Mouse (Mus musculus) heart, embryonic 11.5 days (tissue): ENCODE data around the gene Sirt7. TPM values are rescaled to one million over a fixed set of nuclear protein-coding genes. Genes with fewer than 3 reads are reported as not detected.

Source experiments
- ATAC-seq: fragments of 200-750 bp; cut with Nextera tagmentation; replicated peaks from 2 replicates; pipeline ENCODE4 v1.8.0; 2017; ENCODE audit warnings: moderate library complexity; ENCODE audit not compliant: insufficient number of reproducible peaks, low FRiP score, low TSS enrichment
- H3K27ac ChIP-seq: fragments of 300-500 bp; sonication (generic); 2 replicates; pipeline ENCODE4 v1.5.1; 2014; ENCODE audit warnings: mild to moderate bottlenecking, low read depth, low read length
- H3K27me3 ChIP-seq: fragments of 300-500 bp; sonication (generic); 2 replicates; pipeline ENCODE4 v1.6.1; 2014; ENCODE audit warnings: mild to moderate bottlenecking, low read length, mixed read lengths; ENCODE audit not compliant: control insufficient read depth, insufficient read depth
- H3K36me3 ChIP-seq: fragments of 300-500 bp; sonication (generic); 2 replicates; pipeline ENCODE4 v1.6.1; 2014; ENCODE audit warnings: mild to moderate bottlenecking, low read length, moderate library complexity, mixed read lengths; ENCODE audit not compliant: control insufficient read depth, insufficient read depth
- H3K4me1 ChIP-seq: fragments of 300-500 bp; sonication (generic); 2 replicates; pipeline ENCODE4 v1.6.1; 2014; ENCODE audit warnings: low read length; ENCODE audit not compliant: control insufficient read depth, insufficient read depth
- H3K4me2 ChIP-seq: fragments of 300-500 bp; sonication (generic); 2 replicates; pipeline ENCODE4 v1.6.1; 2014; ENCODE audit warnings: mild to moderate bottlenecking, moderate library complexity
- H3K4me3 ChIP-seq: fragments of 300-500 bp; sonication (generic); 2 replicates; pipeline ENCODE4 v1.5.1; 2014; ENCODE audit warnings: low read depth, low read length
- H3K9ac ChIP-seq: fragments of 300-500 bp; sonication (generic); 2 replicates; pipeline ENCODE4 v1.6.1; 2014; ENCODE audit warnings: mild to moderate bottlenecking, low read depth, low read length, moderate library complexity
- H3K9me3 ChIP-seq: fragments of 300-500 bp; sonication (generic); replicated peaks from 2 replicates; pipeline ENCODE4 v1.6.1; 2016; ENCODE audit warnings: low read length; ENCODE audit not compliant: control insufficient read depth
- WGBS: fragments of 180-500 bp; shearing (Covaris S2); extraction: QIAGEN DNeasy Blood & Tissue Kit; methylation state at CpG from one replicate; pipeline ENCODE4 v1.1.7; 2014; ENCODE audit not compliant: insufficient replicate concordance; 5-methylcytosine and 5-hydroxymethylcytosine counted together
- polyA plus RNA-seq: library from polyadenylated mRNA; unstranded; fragments of >200 nt; fragmentation: Nextera tagmentation; extraction: Ambion mirVana; gene quantifications from 2 replicates; pipeline ENCODE4 v1.2.1, GENCODE M21; 2014

Gene Sirt7
- 18.8 and 22.5 TPM in 2 replicates for polyA plus RNA-seq

DNA sequence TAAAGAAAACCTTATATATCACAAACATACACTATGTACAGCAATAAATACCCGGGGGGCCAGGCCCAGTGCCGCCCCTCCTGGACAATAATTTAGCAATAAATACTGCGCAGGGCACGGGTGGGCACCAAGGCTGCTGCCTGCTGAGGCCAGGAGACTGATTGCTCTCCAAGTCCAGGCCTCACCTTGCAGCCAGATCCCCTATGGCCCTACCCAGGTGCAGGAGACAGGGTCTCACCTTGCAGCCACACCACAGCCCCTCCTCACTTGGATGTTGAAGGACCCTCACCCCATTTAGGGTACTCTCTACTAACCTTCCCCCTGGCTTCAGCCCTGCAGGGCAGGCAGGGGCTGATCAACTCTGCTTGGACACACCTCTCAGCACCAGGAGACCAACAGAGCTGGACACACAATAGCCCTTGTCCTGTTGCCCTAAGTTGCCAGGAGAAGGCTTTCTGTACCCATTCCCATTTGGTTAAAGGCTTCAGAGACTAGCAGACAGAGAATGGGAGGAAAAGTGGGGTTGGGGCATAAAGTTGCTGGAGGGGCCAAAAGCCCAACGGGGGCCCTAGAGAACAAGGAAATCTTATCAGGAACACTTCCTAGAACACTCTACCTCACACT lies at the start of gene Sirt7:
Gene Sirt7 (minus strand): TSS at position 89 of the 624 bp plus-strand sequence.
- Histone ChIP-seq H3K27ac (peak within 1 kb of the TSS; percentile 84), H3K4me1 (peaks cover 29% of the 10 kb centered on the region), H3K36me3 (peaks cover 15% of the 10 kb centered on the region; the same call in 1 of the 2 replicates), H3K4me2 (peak within 1 kb of the TSS; percentile 94), H3K27me3 (no peaks in the 10 kb centered on the region), H3K4me3 (peak within 1 kb of the TSS; percentile 99), H3K9ac (peak within 1 kb of the TSS; percentile 86), H3K9me3 (no peaks in the 10 kb centered on the region)
- 24% methylated on average over 5 of the region's 5 CpGs for WGBS
- ATAC-seq: peak; percentile 7; the same call in 1 of the 2 replicates

DNA sequence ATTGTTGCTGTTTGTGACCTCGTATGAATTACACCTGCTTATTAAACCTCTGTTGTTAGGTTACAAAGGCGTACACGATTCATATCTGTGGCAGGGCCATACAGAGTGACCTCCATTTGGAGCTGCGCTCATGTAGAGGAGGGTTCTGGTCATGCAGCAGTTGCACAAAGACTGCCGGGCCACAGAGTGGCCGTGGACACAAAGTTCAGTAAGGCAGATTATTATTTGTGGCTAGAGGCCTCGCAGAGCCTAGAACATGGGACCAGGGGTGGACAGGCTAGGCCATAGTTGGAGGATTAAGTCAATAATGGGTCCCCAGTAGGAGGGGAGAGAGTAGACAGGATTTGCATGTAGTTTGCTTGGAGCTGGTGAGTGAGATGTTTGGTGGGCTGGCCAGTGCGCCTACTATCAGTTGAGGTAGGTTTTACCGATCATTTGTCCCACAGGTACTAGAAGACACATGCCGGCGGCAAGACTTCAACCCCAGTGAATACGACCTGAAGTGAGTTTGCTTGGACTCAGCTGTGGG lies 48.6 kb upstream of the Sirt7 start:
- H3K9me3 ChIP-seq: no peaks in the 10 kb centered on the region
- peak overlapping the region; percentile 89 for H3K27ac ChIP-seq
- H3K4me2 ChIP-seq: peak overlapping the region; percentile 86
- no peaks in the 10 kb centered on the region for H3K27me3 ChIP-seq
- H3K9ac ChIP-seq: peak overlapping the region; percentile 90
- 36% methylated on average over 12 of the region's 12 CpGs for WGBS
- H3K4me3 ChIP-seq: peak overlapping the region; percentile 74
- peaks cover 3% of the 10 kb centered on the region; the same call in 1 of the 2 replicates for H3K36me3 ChIP-seq
- no peak for ATAC-seq
- peaks cover 8% of the 10 kb centered on the region for H3K4me1 ChIP-seq

- Histone ChIP-seq H3K9ac (peak within 1 kb of the TSS; percentile 90), H3K27me3 (no peaks in the 10 kb centered on the region), H3K27ac (peak within 1 kb of the TSS; percentile 89), H3K36me3 (no peaks in the 10 kb centered on the region), H3K4me2 (peak within 1 kb of the TSS; percentile 86), H3K9me3 (no peaks in the 10 kb centered on the region), H3K4me1 (peaks cover 8% of the 10 kb centered on the region), H3K4me3 (peak within 1 kb of the TSS; percentile 74)
- 2% methylated on average over 75 of the region's 83 CpGs for WGBS
- peak; percentile 97 for ATAC-seq
These were observed 47.9 kb upstream of the Sirt7 start, which contains the start of gene Aspscr1 for GRCm38 (mm10) chr11:120672687-120673593. Gene Aspscr1 (plus strand): TSS chr11:120672973.

DNA sequence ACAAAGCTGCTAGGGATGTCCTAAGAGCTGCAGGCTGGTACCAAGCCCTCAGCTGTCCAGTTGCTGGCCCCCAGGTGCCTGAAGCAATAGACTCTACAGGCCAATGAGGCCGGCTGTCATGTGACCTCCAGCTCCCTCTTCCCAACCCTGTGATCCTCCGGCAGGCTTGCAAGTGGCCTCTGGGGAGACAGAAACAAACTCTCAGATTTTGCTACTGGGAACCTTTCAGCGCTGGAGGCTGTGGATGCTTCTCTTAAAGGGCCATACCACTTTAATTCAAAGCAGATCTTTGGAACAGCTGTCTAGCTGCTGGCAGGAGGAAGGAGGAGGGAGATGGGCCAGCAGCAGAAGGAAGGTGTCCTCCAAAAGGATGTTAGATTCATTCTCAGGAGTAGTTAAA lies 41.6 kb upstream of the Sirt7 start:
- Histone ChIP-seq H3K4me3 (no peak overlapping the region), H3K36me3 (no peaks in the 10 kb centered on the region), H3K4me2 (no peak overlapping the region), H3K9ac (no peak overlapping the region), H3K4me1 (peaks cover 4% of the 10 kb centered on the region; the same call in 1 of the 2 replicates), H3K9me3 (no peaks in the 10 kb centered on the region), H3K27me3 (peaks cover 24% of the 10 kb centered on the region), H3K27ac (no peak overlapping the region)
- no peak for ATAC-seq
- 1% methylated on average over 3 of the region's 3 CpGs for WGBS

- Histone ChIP-seq H3K27me3 (peaks cover 37% of the 10 kb centered on the region), H3K4me2 (no peak overlapping the region), H3K4me1 (peaks cover 11% of the 10 kb centered on the region), H3K36me3 (no peaks in the 10 kb centered on the region), H3K27ac (no peak overlapping the region), H3K9ac (no peak overlapping the region), H3K9me3 (no peaks in the 10 kb centered on the region), H3K4me3 (no peak overlapping the region)
- WGBS: 67% methylated on average over 3 of the region's 3 CpGs
- no peak for ATAC-seq
These were observed 40.4 kb upstream of the Sirt7 start for GRCm38 (mm10) chr11:120665406-120665805.

- Histone ChIP-seq H3K9ac (no peak overlapping the region), H3K27ac (no peak overlapping the region), H3K9me3 (no peaks in the 10 kb centered on the region), H3K4me1 (peaks cover 15% of the 10 kb centered on the region), H3K36me3 (no peaks in the 10 kb centered on the region), H3K4me3 (no peak overlapping the region), H3K4me2 (no peak overlapping the region), H3K27me3 (peaks cover 53% of the 10 kb centered on the region)
- no peak for ATAC-seq
- WGBS: 87% methylated on average over 5 of the region's 5 CpGs
These were observed 38.7 kb upstream of the Sirt7 start for GRCm38 (mm10) chr11:120663714-120664113.

- Histone ChIP-seq H3K4me3 (no peak overlapping the region), H3K27ac (no peak overlapping the region), H3K36me3 (no peaks in the 10 kb centered on the region), H3K4me1 (peaks cover 15% of the 10 kb centered on the region), H3K9me3 (no peaks in the 10 kb centered on the region), H3K9ac (no peak overlapping the region), H3K27me3 (peaks cover 63% of the 10 kb centered on the region), H3K4me2 (no peak overlapping the region)
- WGBS: 57% methylated on average over 6 of the region's 6 CpGs
- no peak for ATAC-seq
These were observed 37.7 kb upstream of the Sirt7 start for GRCm38 (mm10) chr11:120662759-120663158.

- Histone ChIP-seq H3K9me3 (no peaks in the 10 kb centered on the region), H3K4me1 (peaks cover 15% of the 10 kb centered on the region), H3K36me3 (no peaks in the 10 kb centered on the region), H3K27ac (no peak within 1 kb of the TSS), H3K4me3 (peak within 1 kb of the TSS; percentile 49), H3K27me3 (peaks cover 80% of the 10 kb centered on the region), H3K9ac (peak within 1 kb of the TSS; percentile 63), H3K4me2 (peak within 1 kb of the TSS; percentile 81)
- 1% methylated on average over 35 of the region's 35 CpGs for WGBS
- no peak for ATAC-seq
These were observed 36.0 kb upstream of the Sirt7 start, which contains the start of gene Notum for GRCm38 (mm10) chr11:120661076-120661460. Gene Notum (minus strand): TSS chr11:120661175.
